Mouse (Mus musculus) erythroblast, embryonic 14.5 days (primary cell): ENCODE results near the gene Strn3.

Source experiments
- GATA1 ChIP-seq: IDR thresholded peaks from 2 replicates; pipeline ENCODE4 v1.6.1; 2012; ENCODE audit warnings: low read length, inconsistent platforms, mixed read lengths
- TAL1 ChIP-seq: IDR thresholded peaks from 3 replicates; pipeline ENCODE4 v1.6.1; 2012; ENCODE audit warnings: low read length, inconsistent platforms, mixed read lengths

GRCm38 (mm10) chr12:51603306-51603705 lies 88.4 kb downstream of the Strn3 start:
- TF ChIP-seq GATA1: no peak
- no peak for TF ChIP-seq TAL1
